Mouse (Mus musculus): ENCODE measurements around the gene Anxa11. TPM values are rescaled to one million over a fixed set of nuclear protein-coding genes. Genes with fewer than 3 reads are reported as not detected.
A peak's percentile ranks its signal among the peaks of the same experiment; 100 is the strongest.
"Not testable (repeated sequence)": the region's sequence is repeated elsewhere in the genome, so short reads cannot be mapped to it uniquely, and the experiment has no call there.

The Anxa11 gene
- total RNA-seq, 2 experiments from 2014 or later: 57.3 to 95.1 TPM

GRCm38 (mm10) chr14:25866832-25867231, 24.9 kb downstream of the Anxa11 start:
- peak in 1 of 2 experiments; percentile 31 for DNase-seq (ENCODE audit: low spot score in 2 of 2)

GRCm38 (mm10) chr14:25867834-25868233, 25.9 kb downstream of the Anxa11 start:
- no peak for DNase-seq (ENCODE audit: low spot score in 2 of 2)

- DNase-seq (ENCODE audit: low spot score in 2 of 2): no peak
These were observed 26.8 kb downstream of the Anxa11 start for GRCm38 (mm10) chr14:25868706-25869105.

GRCm38 (mm10) chr14:25869135-25869878, 27.4 kb downstream of the Anxa11 start:
- DNase-seq (ENCODE audit: low spot score in 2 of 2): no peak

GRCm38 (mm10) chr14:25872461-25873415, 30.8 kb downstream of the Anxa11 start:
- no peak for DNase-seq (ENCODE audit: low spot score in 2 of 2)

- DNase-seq (ENCODE audit: low spot score in 2 of 2): not testable (repeated sequence)
These were observed 34.7 kb downstream of the Anxa11 start for GRCm38 (mm10) chr14:25876640-25877039.

GRCm38 (mm10) chr14:25881769-25882168, 39.8 kb downstream of the Anxa11 start:
- not testable (repeated sequence) for DNase-seq (ENCODE audit: low spot score in 2 of 2)

GRCm38 (mm10) chr14:25885886-25886285, 43.9 kb downstream of the Anxa11 start:
- DNase-seq (ENCODE audit: low spot score in 2 of 2): not testable (repeated sequence)

GRCm38 (mm10) chr14:25894566-25894965, 52.6 kb downstream of the Anxa11 start:
- DNase-seq (ENCODE audit: low spot score in 2 of 2): not testable (repeated sequence)

- DNase-seq (ENCODE audit: low spot score in 2 of 2): not testable (repeated sequence)
These were observed 53.7 kb downstream of the Anxa11 start for GRCm38 (mm10) chr14:25895686-25896085.

- not testable (repeated sequence) for DNase-seq (ENCODE audit: low spot score in 2 of 2)
These were observed 61.0 kb downstream of the Anxa11 start, which contains the start of gene Plac9a for GRCm38 (mm10) chr14:25903000-25903399. TSS of gene Plac9a (minus strand) at chr14:25903100.

GRCm38 (mm10) chr14:25905243-25905642, 63.3 kb downstream of the Anxa11 start:
- DNase-seq (ENCODE audit: low spot score in 2 of 2): not testable (repeated sequence)

- not testable (repeated sequence) for DNase-seq (ENCODE audit: low spot score in 2 of 2)
These were observed 65.3 kb downstream of the Anxa11 start for GRCm38 (mm10) chr14:25907272-25907671.

- not testable (repeated sequence) for DNase-seq (ENCODE audit: low spot score in 2 of 2)
These were observed 67.0 kb downstream of the Anxa11 start for GRCm38 (mm10) chr14:25908976-25909375.

GRCm38 (mm10) chr14:25918427-25919170, 76.6 kb downstream of the Anxa11 start:
- DNase-seq (ENCODE audit: low spot score in 2 of 2): not testable (repeated sequence)

- not testable (repeated sequence) for DNase-seq (ENCODE audit: low spot score in 2 of 2)
These were observed 85.0 kb downstream of the Anxa11 start for GRCm38 (mm10) chr14:25926814-25927561.

GRCm38 (mm10) chr14:25927562-25927881, 85.6 kb downstream of the Anxa11 start, which contains the start of gene Tmem254a:
TSS of gene Tmem254a (minus strand) at chr14:25927672.
- not testable (repeated sequence) for DNase-seq (ENCODE audit: low spot score in 2 of 2)

Data from adrenal gland, adult 18-20 months (tissue).